Mouse (Mus musculus): ENCODE results near the gene Dnah9. TPM values are rescaled to one million over a fixed set of nuclear protein-coding genes. Genes with fewer than 3 reads are reported as not detected.

Dnah9 gene
- total and polyA plus RNA-seq, 3 experiments, result 0.11 to 0.20 (median 0.13) TPM

DNA sequence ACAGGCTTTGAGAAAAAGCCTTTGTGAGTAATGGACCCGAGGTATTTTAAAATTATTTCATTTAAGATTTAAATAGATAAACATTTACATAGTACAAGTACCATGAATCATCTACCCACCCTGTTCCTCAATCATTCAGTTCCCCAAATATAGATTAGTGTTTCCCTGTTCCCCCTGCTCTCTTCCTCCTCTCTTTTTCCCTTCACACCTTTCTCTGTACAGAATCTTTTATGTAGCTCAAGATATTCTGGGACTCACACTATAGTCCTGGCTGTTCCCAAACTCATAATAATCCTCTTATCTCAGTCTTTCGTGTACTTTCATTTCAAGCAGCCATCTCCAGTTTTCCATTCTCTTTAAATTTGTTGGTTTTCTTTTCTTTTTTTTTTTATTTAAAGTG lies 4.3 kb downstream of the Dnah9 start:
- no peaks in the 10 kb centered on the region for H3K36me3 ChIP-seq (replicated peaks in 1 of 2; ENCODE audit: control insufficient read depth in 1 of 2, insufficient read depth in 1 of 2, low read length in 1 of 2)
- H3K4me2 ChIP-seq (ENCODE audit: insufficient read depth, low read depth, poor library complexity, severe bottlenecking), result no peak overlapping the region
- H3K9me3 ChIP-seq (replicated peaks; ENCODE audit: low read length), result peaks cover 11% of the 10 kb centered on the region
- no peak for DNase-seq (ENCODE audit: extremely low read depth)
- no peak overlapping the region for H3K4me3 ChIP-seq (replicated peaks in 1 of 3; ENCODE audit: low read depth in 2 of 3, low read length in 2 of 3, poor library complexity in 1 of 3)
- no peak overlapping the region for H3K27ac ChIP-seq (ENCODE audit: insufficient read depth, low read depth)
- no peak for TF ChIP-seq MAZ (IDR thresholded peaks at IDR 0.05; ENCODE audit: low read depth, low read length)
- dilution Hi-C loops (cut with MboI; ENCODE audit: extremely low pct_ligation_motif_present, extremely low pct_unique_long_range_greater_than_20kb, low sequenced_read_pairs), result no loop called here
- no peak overlapping the region for H3K9ac ChIP-seq (ENCODE audit: insufficient read depth, low read depth)
- H3K79me2 ChIP-seq (replicated peaks; ENCODE audit: control insufficient read depth, extremely low read depth, insufficient read depth, poor library complexity, severe bottlenecking), result no peaks in the 10 kb centered on the region
- no peaks in the 10 kb centered on the region for H3K27me3 ChIP-seq (replicated peaks)
- no peaks in the 10 kb centered on the region for H3K4me1 ChIP-seq (ENCODE audit: control insufficient read depth in 1 of 2, insufficient read depth in 2 of 2)
- in situ Hi-C loops (cut with MboI; ENCODE audit: low pct_ligation_motif_present, low pct_unique_long_range_greater_than_20kb, low sequenced_read_pairs), result no loop called here

DNA sequence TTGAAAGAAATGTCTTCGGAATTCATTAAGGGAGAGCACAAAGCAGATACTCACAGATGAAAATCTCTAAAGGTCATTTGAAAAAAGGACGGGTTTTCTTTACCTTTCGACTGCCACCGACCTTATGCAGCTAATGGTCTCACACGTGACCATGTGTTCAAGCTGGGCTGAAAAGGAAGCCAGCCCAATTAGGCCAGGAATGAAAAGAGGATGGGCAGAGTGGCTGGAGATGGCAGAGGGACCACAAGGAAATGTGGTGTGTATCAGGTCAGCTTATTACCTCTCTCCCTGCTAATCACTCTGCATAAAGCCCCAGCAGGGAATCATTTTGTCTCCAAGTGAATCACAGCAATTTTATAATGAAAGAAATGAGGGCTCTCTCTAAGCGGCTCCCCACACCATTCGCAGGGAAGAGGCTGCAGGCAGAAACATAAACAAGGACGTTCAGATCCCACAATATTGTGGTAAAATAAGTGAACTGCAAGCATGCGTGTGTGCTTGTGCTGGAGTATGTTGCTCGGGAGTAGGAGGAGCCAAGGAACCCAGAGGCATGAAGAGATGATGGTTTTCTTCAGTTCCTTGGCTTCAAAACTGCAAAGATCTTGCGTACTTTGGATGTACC lies 27.6 kb downstream of the Dnah9 start:
- H3K27ac ChIP-seq (ENCODE audit: insufficient read depth, low read depth), result no peak overlapping the region
- no peak overlapping the region for H3K9ac ChIP-seq (ENCODE audit: insufficient read depth, low read depth)
- H3K9me3 ChIP-seq (replicated peaks; ENCODE audit: low read length), result no peaks in the 10 kb centered on the region
- no peak overlapping the region for H3K4me2 ChIP-seq (ENCODE audit: insufficient read depth, low read depth, poor library complexity, severe bottlenecking)
- H3K79me2 ChIP-seq (replicated peaks; ENCODE audit: control insufficient read depth, extremely low read depth, insufficient read depth, poor library complexity, severe bottlenecking), result no peaks in the 10 kb centered on the region
- no peaks in the 10 kb centered on the region for H3K36me3 ChIP-seq (replicated peaks in 1 of 2; ENCODE audit: control insufficient read depth in 1 of 2, insufficient read depth in 1 of 2, low read length in 1 of 2)
- DNase-seq (ENCODE audit: extremely low read depth), result no peak
- peaks cover 31% of the 10 kb centered on the region for H3K27me3 ChIP-seq (replicated peaks)
- H3K4me1 ChIP-seq (ENCODE audit: control insufficient read depth in 1 of 2, insufficient read depth in 2 of 2), result no peaks in the 10 kb centered on the region
- dilution Hi-C loops (cut with MboI; ENCODE audit: extremely low pct_ligation_motif_present, extremely low pct_unique_long_range_greater_than_20kb, low sequenced_read_pairs) (no loop called here), in situ Hi-C loops (cut with MboI; ENCODE audit: low pct_ligation_motif_present, low pct_unique_long_range_greater_than_20kb, low sequenced_read_pairs) (loop anchor here (25.0 kb wide), 1 partner anchor 747 kb away; no protein-coding TSS in a partner anchor)
- no peak overlapping the region for H3K4me3 ChIP-seq (replicated peaks in 1 of 3; ENCODE audit: low read depth in 2 of 3, low read length in 2 of 3, poor library complexity in 1 of 3)
- no peak for TF ChIP-seq GABPA (IDR thresholded peaks at IDR 0.05; ENCODE audit: insufficient replicate concordance, low read depth, low read length)

GRCm38 (mm10) chr11:66134826-66135225 lies 33.5 kb downstream of the Dnah9 start:
- in situ Hi-C loops (cut with MboI; ENCODE audit: low pct_ligation_motif_present, low pct_unique_long_range_greater_than_20kb, low sequenced_read_pairs), result loop anchor here (25.0 kb wide), 1 partner anchor 752 kb away; no protein-coding TSS in a partner anchor
- no peak for DNase-seq (ENCODE audit: extremely low read depth)
- H3K9me3 ChIP-seq (replicated peaks; ENCODE audit: low read length), result no peaks in the 10 kb centered on the region
- H3K4me2 ChIP-seq (ENCODE audit: insufficient read depth, low read depth, poor library complexity, severe bottlenecking), result no peak overlapping the region
- dilution Hi-C loops (cut with MboI; ENCODE audit: extremely low pct_ligation_motif_present, extremely low pct_unique_long_range_greater_than_20kb, low sequenced_read_pairs), result no loop called here
- TF ChIP-seq UBTF (IDR thresholded peaks at IDR 0.05; ENCODE audit: low read depth, low read length), result no peak
- no peak for TF ChIP-seq ZKSCAN1 (IDR thresholded peaks at IDR 0.05; ENCODE audit: borderline replicate concordance, low read depth, low read length)
- TF ChIP-seq SIN3A (IDR thresholded peaks at IDR 0.05; ENCODE audit: low read length), result no peak
- TF ChIP-seq CHD1 (IDR thresholded peaks at IDR 0.05; ENCODE audit: low read depth, low read length), result no peak
- TF ChIP-seq E2F4 (IDR thresholded peaks at IDR 0.05; ENCODE audit: insufficient replicate concordance, low read depth, low read length), result no peak
- TF ChIP-seq SMC3 (IDR thresholded peaks at IDR 0.05; ENCODE audit: low read depth, low read length), result no peak
- no peak for TF ChIP-seq HCFC1 (IDR thresholded peaks at IDR 0.05; ENCODE audit: low read depth, low read length)
- TF ChIP-seq POLR2A (IDR thresholded peaks at IDR 0.05; ENCODE audit: low read depth, low read length), result no peak
- TF ChIP-seq MAFK (IDR thresholded peaks at IDR 0.05; ENCODE audit: insufficient replicate concordance, low read length), result no peak
- H3K36me3 ChIP-seq (replicated peaks in 1 of 2; ENCODE audit: control insufficient read depth in 1 of 2, insufficient read depth in 1 of 2, low read length in 1 of 2), result no peaks in the 10 kb centered on the region
- no peak overlapping the region for H3K9ac ChIP-seq (ENCODE audit: insufficient read depth, low read depth)
- H3K27me3 ChIP-seq (replicated peaks), result peaks cover 27% of the 10 kb centered on the region
- no peak overlapping the region for H3K4me3 ChIP-seq (replicated peaks in 1 of 3; ENCODE audit: low read depth in 2 of 3, low read length in 2 of 3, poor library complexity in 1 of 3)
- H3K27ac ChIP-seq (ENCODE audit: insufficient read depth, low read depth), result no peak overlapping the region
- H3K79me2 ChIP-seq (replicated peaks; ENCODE audit: control insufficient read depth, extremely low read depth, insufficient read depth, poor library complexity, severe bottlenecking), result no peaks in the 10 kb centered on the region
- H3K4me1 ChIP-seq (ENCODE audit: control insufficient read depth in 1 of 2, insufficient read depth in 2 of 2), result no peaks in the 10 kb centered on the region
